Mouse (Mus musculus) bone marrow, adult 2 months (tissue): ENCODE measurements around the gene Adamts16. TPM values are rescaled to one million over a fixed set of nuclear protein-coding genes. Genes with fewer than 3 reads are reported as not detected.

Experiments
- H3K27ac ChIP-seq: fragments of 200-500 bp; 2 replicates; pipeline ENCODE4 v1.5.1; 2012; ENCODE audit warnings: low read depth, mild to moderate bottlenecking, control low read depth, inconsistent platforms, low read length; ENCODE audit not compliant: control insufficient read depth, poor library complexity, insufficient read depth
- H3K4me1 ChIP-seq: fragments of 200-500 bp; 2 replicates; pipeline ENCODE4 v1.6.1; 2011; ENCODE audit warnings: low read length; ENCODE audit not compliant: control insufficient read depth, insufficient read depth
- H3K4me3 ChIP-seq: fragments of 200-500 bp; replicated peaks from 2 replicates; pipeline ENCODE3; 2011; ENCODE audit warnings: mild to moderate bottlenecking, low read depth, low read length, control low read depth; ENCODE audit not compliant: control insufficient read depth
- CTCF ChIP-seq: fragments of 200-500 bp; IDR thresholded peaks from 2 replicates; pipeline ENCODE4 v1.5.1; 2011; ENCODE audit warnings: low read length, control low read depth; ENCODE audit not compliant: control insufficient read depth, insufficient read depth
- POLR2A ChIP-seq: fragments of 200-500 bp; IDR thresholded peaks from 2 replicates; pipeline ENCODE4 v1.6.1; 2011; ENCODE audit warnings: low read depth, mild to moderate bottlenecking, control low read depth, low read length, borderline replicate concordance; ENCODE audit not compliant: control insufficient read depth
- WGBS: fragments of 180-500 bp; shearing (Covaris S2); methylation state at CpG from one replicate; pipeline ENCODE4 v1.1.7; 2018; 5-methylcytosine and 5-hydroxymethylcytosine counted together
- polyA plus RNA-seq: library from polyadenylated mRNA; stranded (reverse); fragments of >200 nt; gene quantifications from 2 replicates; pipeline ENCODE4 v1.2.4, GENCODE M21; 2011; ENCODE audit warnings: low replicate concordance; ENCODE audit not compliant: missing spikeins, insufficient read depth, insufficient read length

Adamts16 gene
- polyA plus RNA-seq, 1 experiment, result not detected

DNA sequence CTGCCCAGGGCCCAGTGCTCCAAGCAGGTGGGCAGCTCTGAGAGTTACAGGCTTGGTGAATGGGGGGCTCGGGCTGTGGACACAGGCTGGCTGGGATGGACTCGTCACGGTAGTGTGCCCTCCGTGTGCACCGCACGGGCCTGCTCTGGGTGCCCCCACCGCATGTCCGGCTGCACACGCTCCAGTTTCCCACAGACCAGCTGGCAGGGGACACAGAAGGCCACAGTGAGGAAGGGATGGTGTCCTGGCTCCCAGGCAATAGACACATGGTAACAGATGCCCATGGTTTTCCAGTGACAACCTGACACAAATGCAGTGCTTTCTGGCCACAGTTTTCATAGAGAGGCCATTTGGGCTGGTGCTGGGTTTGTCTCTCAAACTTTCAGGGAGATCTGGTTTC is 102.8 kb downstream of the Adamts16 start:
- no peaks in the 10 kb centered on the region for H3K4me1 ChIP-seq
- no peak overlapping the region for H3K4me3 ChIP-seq
- no peak overlapping the region for H3K27ac ChIP-seq
- TF ChIP-seq POLR2A (no peak), CTCF (no peak)
- WGBS, result 87% methylated on average over 9 of the region's 9 CpGs

DNA sequence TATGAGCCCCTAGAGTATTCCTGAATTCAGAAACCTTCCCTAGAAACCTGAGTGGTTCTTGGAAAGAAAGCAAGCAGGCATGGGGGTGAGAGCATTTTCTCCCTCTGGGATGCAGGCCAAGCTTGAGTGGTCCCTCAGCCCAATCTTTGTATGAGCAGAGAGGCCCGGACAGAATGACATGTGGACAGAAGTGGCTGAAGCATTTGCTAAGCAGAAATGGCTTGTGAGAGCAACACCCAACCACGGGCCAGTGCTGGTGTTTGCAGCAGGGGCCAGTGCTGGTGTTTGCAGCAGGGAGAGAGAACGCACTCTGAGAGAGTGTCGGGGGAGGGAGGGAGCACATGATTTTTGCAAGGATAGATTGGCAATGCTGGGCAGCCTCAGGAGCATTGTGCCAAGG is 105.2 kb downstream of the Adamts16 start:
- WGBS, result 69% methylated on average over 4 of the region's 4 CpGs
- Histone ChIP-seq H3K4me1 (no peaks in the 10 kb centered on the region), H3K27ac (no peak overlapping the region), H3K4me3 (no peak overlapping the region)
- TF ChIP-seq CTCF, result no peak
- TF ChIP-seq POLR2A, result no peak

DNA sequence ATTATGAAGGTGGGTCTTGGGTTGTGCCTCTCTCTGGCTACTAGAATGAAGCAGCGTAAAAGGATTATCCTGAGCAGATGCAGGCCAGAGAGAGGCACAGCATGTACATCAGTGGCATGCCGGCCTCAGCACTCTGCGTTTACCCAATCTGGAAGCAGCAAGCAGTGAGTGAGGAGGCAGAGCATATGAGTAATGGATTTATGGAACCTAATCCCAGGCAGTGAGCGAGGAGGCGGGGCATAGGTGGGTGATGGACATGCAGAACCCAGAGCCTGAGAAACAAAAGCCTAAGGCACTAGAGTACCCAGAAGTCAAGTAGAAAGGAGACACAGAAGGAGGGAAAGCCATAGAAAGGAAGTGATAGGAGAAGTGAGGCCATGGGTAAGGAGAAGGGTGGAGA is 107.0 kb downstream of the Adamts16 start:
- no peak for TF ChIP-seq CTCF
- TF ChIP-seq POLR2A, result no peak
- H3K4me1 ChIP-seq, result no peaks in the 10 kb centered on the region
- WGBS, result 81% methylated on average over 5 of the region's 5 CpGs
- H3K4me3 ChIP-seq, result no peak overlapping the region
- no peak overlapping the region for H3K27ac ChIP-seq

DNA sequence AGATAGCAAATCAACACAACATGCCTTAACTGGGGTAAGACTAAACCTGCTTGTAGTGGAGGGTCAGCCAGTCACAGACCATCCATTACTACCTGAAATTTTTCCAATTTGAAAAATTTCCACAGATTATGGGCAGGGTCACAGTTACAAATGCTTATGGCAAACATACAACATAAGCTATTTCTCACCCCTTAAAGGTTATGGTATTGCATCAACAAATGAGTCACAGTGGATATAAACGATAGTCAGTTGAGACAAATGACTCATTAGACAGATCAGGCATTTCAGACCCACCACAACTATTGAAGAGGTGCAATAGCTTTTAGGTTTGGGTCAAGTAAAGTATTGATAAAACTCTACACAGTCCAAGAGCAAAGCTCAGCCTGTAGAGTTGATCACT is 107.7 kb downstream of the Adamts16 start:
- H3K27ac ChIP-seq, result no peak overlapping the region
- TF ChIP-seq POLR2A, result no peak
- no peak for TF ChIP-seq CTCF
- 74% methylated on average over 1 of the region's 1 CpGs for WGBS
- no peak overlapping the region for H3K4me3 ChIP-seq
- no peaks in the 10 kb centered on the region for H3K4me1 ChIP-seq

DNA sequence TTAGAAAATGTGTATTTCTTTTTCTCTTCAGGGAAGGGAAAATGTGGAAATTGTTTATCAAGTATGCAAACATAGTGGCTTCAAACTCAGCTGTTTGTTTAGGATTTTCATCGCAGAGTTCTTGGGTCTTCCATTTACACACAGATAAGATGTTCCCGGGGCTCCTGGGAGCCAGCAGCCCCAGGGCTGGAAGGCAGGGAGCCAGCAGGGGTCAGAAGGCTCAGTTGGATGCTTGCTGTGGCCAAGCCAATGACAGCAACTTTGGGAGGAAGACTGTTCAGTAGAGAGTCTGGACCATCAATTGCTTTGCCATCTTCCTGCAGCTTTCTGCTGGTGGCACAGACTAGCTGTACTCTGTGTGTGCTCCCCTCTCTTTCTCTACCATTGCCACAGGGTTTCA is 108.4 kb downstream of the Adamts16 start:
- TF ChIP-seq POLR2A (no peak), CTCF (no peak)
- no peaks in the 10 kb centered on the region for H3K4me1 ChIP-seq
- H3K4me3 ChIP-seq, result no peak overlapping the region
- 78% methylated on average over 2 of the region's 2 CpGs for WGBS
- H3K27ac ChIP-seq, result no peak overlapping the region

DNA sequence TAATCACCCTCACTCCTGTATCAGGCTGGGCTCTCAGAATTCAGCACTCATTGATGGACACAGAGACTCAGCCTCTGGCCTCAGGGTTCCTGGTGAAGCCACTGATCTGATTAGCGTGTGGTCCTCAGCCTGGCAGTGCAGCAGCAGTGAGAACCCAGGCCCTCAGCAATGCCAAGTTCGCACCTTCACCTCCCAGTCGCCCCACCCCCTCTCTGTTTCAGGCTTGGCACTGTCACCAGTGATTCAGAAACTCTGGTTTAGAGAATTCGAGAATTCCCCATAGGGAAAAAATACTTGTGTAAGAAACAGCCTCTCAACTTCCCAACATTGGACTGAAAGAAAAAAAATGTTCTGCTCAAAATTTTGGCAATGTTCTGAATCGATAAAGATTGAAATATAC is 108.8 kb downstream of the Adamts16 start:
- TF ChIP-seq CTCF (no peak), POLR2A (no peak)
- no peak overlapping the region for H3K4me3 ChIP-seq
- WGBS, result 62% methylated on average over 5 of the region's 5 CpGs
- no peaks in the 10 kb centered on the region for H3K4me1 ChIP-seq
- no peak overlapping the region for H3K27ac ChIP-seq

DNA sequence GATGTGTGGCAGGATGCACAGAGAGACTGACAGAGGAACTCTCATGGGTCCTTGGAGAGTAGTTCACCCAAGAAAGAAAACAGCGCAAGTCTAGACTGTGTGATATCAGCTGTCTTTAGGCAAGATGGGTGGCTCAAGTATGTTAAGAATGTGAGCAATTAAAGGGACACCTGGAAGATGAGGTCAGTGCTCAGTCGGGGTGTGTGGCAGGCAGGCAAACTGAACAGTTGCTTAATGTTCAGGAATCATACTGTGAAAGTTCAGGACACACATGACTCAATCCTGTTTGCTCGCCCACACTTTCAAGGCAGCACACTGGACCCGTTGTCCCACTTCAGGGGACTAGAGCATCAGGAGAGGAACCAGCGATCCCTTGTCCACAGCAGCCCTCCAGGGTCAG is 110.3 kb downstream of the Adamts16 start:
- no peak for TF ChIP-seq POLR2A
- TF ChIP-seq CTCF, result no peak
- Histone ChIP-seq H3K4me3 (no peak overlapping the region), H3K27ac (no peak overlapping the region), H3K4me1 (no peaks in the 10 kb centered on the region)
- 68% methylated on average over 5 of the region's 5 CpGs for WGBS

DNA sequence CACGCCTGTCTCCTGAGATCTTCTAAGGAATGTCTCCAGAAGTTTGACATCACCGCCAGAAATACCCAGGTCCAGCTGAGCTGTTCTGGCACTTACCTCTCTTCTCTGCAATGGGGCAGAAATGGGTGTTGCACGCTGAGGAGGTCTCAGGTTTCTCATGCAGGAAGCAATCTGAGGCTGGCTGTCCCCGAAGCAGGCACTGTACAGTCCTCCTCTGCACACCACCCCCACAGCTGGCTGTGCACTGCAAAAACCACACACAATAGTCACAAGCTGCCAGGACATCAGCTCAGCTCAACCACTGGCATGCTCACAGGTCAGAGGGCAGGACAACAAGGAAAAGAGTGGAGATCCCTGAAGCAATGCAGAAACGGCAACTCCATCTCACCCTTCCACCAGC is 111.6 kb downstream of the Adamts16 start:
- H3K4me1 ChIP-seq, result no peaks in the 10 kb centered on the region
- H3K27ac ChIP-seq, result no peak overlapping the region
- no peak overlapping the region for H3K4me3 ChIP-seq
- 42% methylated on average over 5 of the region's 5 CpGs for WGBS
- no peak for TF ChIP-seq CTCF
- no peak for TF ChIP-seq POLR2A

DNA sequence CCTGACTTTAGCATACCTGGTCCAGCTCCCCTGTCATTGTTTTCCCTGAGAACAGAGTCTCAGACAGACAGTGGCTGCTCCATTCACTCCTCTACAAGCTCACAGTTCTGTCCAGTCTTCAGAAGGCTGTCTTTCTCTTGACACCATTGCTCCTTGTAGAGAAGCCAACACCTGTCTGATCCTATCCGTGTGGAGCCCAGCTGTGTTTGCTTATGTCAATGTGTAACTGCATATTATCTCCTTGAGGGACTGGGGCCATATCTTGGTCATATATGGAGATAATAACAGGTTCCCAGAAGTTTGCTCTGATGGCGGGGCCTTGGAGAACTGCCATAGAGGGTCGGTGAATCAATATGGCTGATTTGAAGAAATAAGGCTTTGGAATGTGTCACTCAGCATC is 115.4 kb downstream of the Adamts16 start:
- Histone ChIP-seq H3K4me3 (no peak overlapping the region), H3K27ac (no peak overlapping the region), H3K4me1 (no peaks in the 10 kb centered on the region)
- no peak for TF ChIP-seq CTCF
- no peak for TF ChIP-seq POLR2A
- WGBS, result 82% methylated on average over 3 of the region's 3 CpGs
